Mouse (Mus musculus) small intestine, adult 2 months (tissue): Measurements from ENCODE around the gene Usp44. TPM values are rescaled to one million over a fixed set of nuclear protein-coding genes. Genes with fewer than 3 reads are reported as not detected.
A peak's percentile ranks its signal among the peaks of the same experiment; 100 is the strongest.

Experiments used
- H3K27ac ChIP-seq: fragments of 200-500 bp; 2 replicates; pipeline ENCODE4 v1.5.1; 2012; ENCODE audit warnings: low read depth, low read length, control low read depth, inconsistent platforms; ENCODE audit not compliant: insufficient read depth
- H3K27me3 ChIP-seq: fragments of 200-500 bp; 2 replicates; pipeline ENCODE4 v1.6.1; 2012; ENCODE audit warnings: mild to moderate bottlenecking, moderate library complexity, low read length, inconsistent platforms; ENCODE audit not compliant: control insufficient read depth, insufficient read depth
- H3K36me3 ChIP-seq: fragments of 200-500 bp; 2 replicates; pipeline ENCODE4 v1.6.1; 2012; ENCODE audit warnings: mild to moderate bottlenecking, low read length, control low read depth, inconsistent platforms; ENCODE audit not compliant: control insufficient read depth, insufficient read depth
- H3K4me1 ChIP-seq: fragments of 200-500 bp; 2 replicates; pipeline ENCODE4 v1.6.1; 2012; ENCODE audit warnings: low read length, inconsistent platforms, mixed read lengths; ENCODE audit not compliant: control insufficient read depth, insufficient read depth, insufficient read length
- H3K4me3 ChIP-seq: fragments of 200-500 bp; 2 replicates; pipeline ENCODE4 v1.5.1; 2012; ENCODE audit warnings: low read depth, mild to moderate bottlenecking, control low read depth, inconsistent platforms, low read length, moderate library complexity
- CTCF ChIP-seq: fragments of 200-500 bp; IDR thresholded peaks from 2 replicates; pipeline ENCODE4 v1.5.1; 2012; ENCODE audit warnings: low read depth, mild to moderate bottlenecking, control low read depth, inconsistent platforms, low read length, moderate library complexity, mixed read lengths; ENCODE audit not compliant: insufficient replicate concordance, insufficient read length; ENCODE audit errors: extremely low read depth
- POLR2A ChIP-seq: fragments of 200-500 bp; IDR thresholded peaks from 2 replicates; pipeline ENCODE4 v1.6.1; 2012; ENCODE audit warnings: low read depth, mild to moderate bottlenecking, control low read depth, inconsistent platforms, low read length, moderate library complexity
- WGBS: fragments of 180-500 bp; shearing (Covaris S2); methylation state at CpG from one replicate; pipeline ENCODE4 v1.1.7; 2018; 5-methylcytosine and 5-hydroxymethylcytosine counted together
- polyA plus RNA-seq: library from polyadenylated mRNA; depleted of rRNA; stranded (reverse); fragments of >200 nt; gene quantifications from 2 replicates; pipeline ENCODE4 v1.2.3, GENCODE M21; 2012

Gene Usp44
- polyA plus RNA-seq, 1 experiment = 0.16 TPM

- peaks cover 33% of the 10 kb centered on the region for H3K36me3 ChIP-seq
- H3K27me3 ChIP-seq = no peaks in the 10 kb centered on the region
- 71% methylated on average over 8 of the region's 8 CpGs for WGBS
- H3K4me1 ChIP-seq = no peaks in the 10 kb centered on the region
- no peak overlapping the region for H3K4me3 ChIP-seq
- H3K27ac ChIP-seq = no peak overlapping the region
- TF ChIP-seq POLR2A = no peak
- no peak for TF ChIP-seq CTCF
Observed at GRCm38 (mm10) chr10:93882738-93883364, 51.5 kb downstream of the Usp44 start.

DNA sequence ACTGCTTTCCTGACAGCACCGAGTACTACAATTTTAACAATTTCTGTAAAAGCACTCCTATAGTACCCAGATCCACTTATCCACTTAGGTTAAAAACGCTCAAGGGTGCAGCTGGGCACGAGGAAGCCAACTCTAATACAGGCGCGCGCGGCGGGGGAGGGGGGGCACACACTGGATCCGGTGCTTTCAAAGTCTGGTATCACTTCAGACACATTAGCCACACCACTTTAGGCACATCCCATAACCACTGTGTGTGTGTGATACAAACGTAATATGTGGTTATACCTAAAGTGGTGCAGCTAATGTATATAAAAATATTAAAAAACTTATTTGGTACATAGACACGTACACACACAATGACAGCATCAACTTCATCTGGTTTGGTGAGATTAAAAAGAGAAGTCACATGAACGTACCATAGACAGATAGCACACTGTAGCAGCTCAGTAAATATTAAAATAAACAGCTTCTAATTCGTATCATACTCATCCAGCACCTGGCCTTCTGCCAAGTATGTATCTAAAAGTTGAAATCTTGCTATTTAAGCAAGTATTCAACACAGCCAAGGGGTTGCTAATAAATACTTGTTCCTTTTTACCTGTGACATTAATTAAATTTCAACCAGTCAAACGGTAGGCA is 54.6 kb downstream of the Usp44 start:
- H3K27ac ChIP-seq = no peak overlapping the region
- H3K27me3 ChIP-seq = no peaks in the 10 kb centered on the region
- H3K4me1 ChIP-seq = no peaks in the 10 kb centered on the region
- peaks cover 17% of the 10 kb centered on the region for H3K36me3 ChIP-seq
- TF ChIP-seq POLR2A (no peak), CTCF (no peak)
- H3K4me3 ChIP-seq = no peak overlapping the region
- 83% methylated on average over 14 of the region's 14 CpGs for WGBS

DNA sequence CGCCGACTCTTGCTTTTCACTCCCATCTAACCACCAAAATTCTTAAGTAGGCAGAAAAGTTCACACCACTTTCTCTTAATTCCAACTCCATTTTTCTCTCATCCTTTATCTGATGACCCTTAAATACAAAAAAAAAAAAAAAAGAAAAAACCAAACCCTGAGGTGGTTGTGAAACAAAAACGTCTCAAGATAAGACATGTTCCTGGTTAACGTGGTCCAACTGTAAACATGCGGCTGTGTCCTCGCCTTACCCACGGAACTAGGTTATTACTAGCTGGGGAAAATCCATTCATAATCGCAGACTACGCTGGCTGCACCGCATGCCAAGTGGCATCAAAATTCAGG is 57.2 kb downstream of the Usp44 start:
- Histone ChIP-seq H3K36me3 (peaks cover 15% of the 10 kb centered on the region), H3K27me3 (no peaks in the 10 kb centered on the region), H3K27ac (no peak overlapping the region), H3K4me1 (no peaks in the 10 kb centered on the region), H3K4me3 (peak overlapping the region; percentile 87)
- WGBS = 7% methylated on average over 10 of the region's 10 CpGs
- TF ChIP-seq CTCF (no peak), POLR2A (no peak)

GRCm38 (mm10) chr10:93888935-93889578 is 57.7 kb downstream of the Usp44 start:
- H3K27ac ChIP-seq = peak overlapping the region; percentile 9; the same call in 1 of the 2 replicates
- WGBS = under 1% methylated on average over 38 of the region's 38 CpGs
- H3K4me1 ChIP-seq = no peaks in the 10 kb centered on the region
- H3K36me3 ChIP-seq = peaks cover 15% of the 10 kb centered on the region
- TF ChIP-seq POLR2A (no peak), CTCF (0 out of 2 replicates have a peak, but pooled peaks have one; percentile 6)
- peak overlapping the region; percentile 87 for H3K4me3 ChIP-seq
- H3K27me3 ChIP-seq = no peaks in the 10 kb centered on the region

GRCm38 (mm10) chr10:93889579-93889950 is 58.2 kb downstream of the Usp44 start:
- peak overlapping the region; percentile 87 for H3K4me3 ChIP-seq
- no peaks in the 10 kb centered on the region for H3K4me1 ChIP-seq
- H3K27ac ChIP-seq = peak overlapping the region; percentile 9; the same call in 1 of the 2 replicates
- no peaks in the 10 kb centered on the region for H3K27me3 ChIP-seq
- TF ChIP-seq POLR2A (peak; percentile 76), CTCF (no peak)
- H3K36me3 ChIP-seq = peaks cover 15% of the 10 kb centered on the region
- under 1% methylated on average over 30 of the region's 30 CpGs for WGBS

GRCm38 (mm10) chr10:93889976-93890375 is 58.6 kb downstream of the Usp44 start:
- Histone ChIP-seq H3K36me3 (peaks cover 14% of the 10 kb centered on the region), H3K27ac (no peak overlapping the region), H3K27me3 (no peaks in the 10 kb centered on the region), H3K4me1 (no peaks in the 10 kb centered on the region), H3K4me3 (peak overlapping the region; percentile 87)
- TF ChIP-seq POLR2A (no peak), CTCF (no peak)
- WGBS = 5% methylated on average over 22 of the region's 22 CpGs

- TF ChIP-seq CTCF (no peak), POLR2A (no peak)
- WGBS = 91% methylated on average over 4 of the region's 4 CpGs
- Histone ChIP-seq H3K27ac (no peak overlapping the region), H3K27me3 (no peaks in the 10 kb centered on the region), H3K36me3 (peaks cover 10% of the 10 kb centered on the region), H3K4me1 (no peaks in the 10 kb centered on the region), H3K4me3 (no peak overlapping the region)
Observed at GRCm38 (mm10) chr10:93890565-93890964, 59.2 kb downstream of the Usp44 start.
